Mouse (Mus musculus) CD8-positive naive resting alpha-beta T cell, adult 2 months (primary cell): ENCODE measurements around the gene Pla2g4e.

Experiments
- DNase-seq, 2 experiments: peaks; one replicate each; pipeline ENCODE4 v3.0.0; 2022; ENCODE audit warnings: low read depth in 2 of 2, low spot score in 2 of 2

Gene Pla2g4e

DNA sequence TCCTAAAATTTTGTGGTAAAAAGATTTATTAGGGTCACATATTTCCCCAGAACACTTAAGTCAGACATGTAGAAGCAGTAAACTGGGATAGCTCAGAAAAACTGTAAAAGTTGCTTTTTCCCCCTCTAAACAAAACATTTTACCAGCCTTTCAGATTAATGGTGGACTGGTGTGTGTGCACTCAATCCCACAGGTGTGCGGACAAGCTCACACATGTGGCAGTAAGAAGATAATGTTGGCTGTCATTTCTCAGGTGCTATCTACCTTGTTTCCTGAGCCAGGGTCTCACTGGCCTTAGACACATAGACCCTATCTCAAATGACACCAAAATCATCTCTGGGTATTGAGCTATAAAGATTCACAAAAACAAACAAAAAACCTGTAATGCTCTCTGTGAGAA, 119.7 kb downstream of the Pla2g4e start:
- DNase-seq: no peak

DNA sequence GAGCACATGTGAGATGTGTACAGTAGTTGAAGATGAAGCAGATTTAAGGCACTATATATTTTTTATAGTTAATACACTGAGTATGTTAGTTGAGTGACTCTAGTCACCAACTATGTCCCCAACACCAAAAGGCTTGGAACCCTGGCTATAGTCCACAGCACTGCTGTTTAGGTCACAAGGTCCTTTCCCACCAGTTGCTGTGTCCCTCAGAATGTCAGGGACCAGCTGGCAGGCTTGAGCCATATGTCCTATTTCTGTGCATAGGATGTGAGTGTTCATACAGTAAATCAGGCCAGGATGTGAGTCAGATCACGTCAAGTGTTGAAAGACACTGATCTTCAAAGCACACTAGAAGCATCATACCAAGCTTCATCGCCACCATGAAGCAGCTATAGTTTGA, 120.2 kb downstream of the Pla2g4e start:
- DNase-seq: no peak

DNA sequence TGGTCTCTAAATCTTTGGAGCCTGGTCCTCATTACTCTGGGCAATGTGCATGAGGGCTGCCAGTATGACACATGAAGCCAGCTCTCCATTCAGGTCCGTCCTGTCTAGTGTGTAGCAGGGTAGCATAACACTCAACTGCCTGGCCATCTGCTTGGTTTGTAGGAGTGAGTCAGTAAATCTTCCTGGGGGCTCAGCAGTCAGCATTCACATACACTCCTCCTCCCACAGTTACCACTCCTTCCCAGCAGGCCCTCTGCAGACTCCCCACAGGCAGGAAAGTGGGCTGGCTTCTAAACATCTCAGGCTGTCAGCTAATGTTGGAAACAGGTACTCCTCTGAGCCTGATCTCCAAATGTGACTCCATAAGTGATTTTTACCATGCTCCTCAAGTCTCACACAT, 121.0 kb downstream of the Pla2g4e start:
- no peak for DNase-seq

DNA sequence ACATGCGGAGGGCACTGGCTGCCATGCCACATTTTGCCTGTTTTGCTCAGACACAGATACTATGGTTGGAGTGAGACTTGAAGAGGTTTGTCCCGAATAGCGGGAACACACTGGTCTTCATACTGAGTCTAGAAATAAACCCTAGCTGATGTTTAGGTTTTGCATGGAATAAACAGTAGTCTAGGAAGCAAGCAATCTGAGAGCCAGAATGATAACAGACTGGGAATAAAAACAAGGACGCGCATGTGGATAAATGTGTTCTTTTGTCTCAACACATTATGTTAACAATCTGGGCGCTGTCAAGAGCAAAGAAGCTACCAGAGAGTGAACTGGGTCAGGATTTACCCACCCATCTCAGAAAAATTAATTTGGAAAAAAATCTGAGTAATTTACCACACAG, 122.2 kb downstream of the Pla2g4e start:
- DNase-seq: no peak

DNA sequence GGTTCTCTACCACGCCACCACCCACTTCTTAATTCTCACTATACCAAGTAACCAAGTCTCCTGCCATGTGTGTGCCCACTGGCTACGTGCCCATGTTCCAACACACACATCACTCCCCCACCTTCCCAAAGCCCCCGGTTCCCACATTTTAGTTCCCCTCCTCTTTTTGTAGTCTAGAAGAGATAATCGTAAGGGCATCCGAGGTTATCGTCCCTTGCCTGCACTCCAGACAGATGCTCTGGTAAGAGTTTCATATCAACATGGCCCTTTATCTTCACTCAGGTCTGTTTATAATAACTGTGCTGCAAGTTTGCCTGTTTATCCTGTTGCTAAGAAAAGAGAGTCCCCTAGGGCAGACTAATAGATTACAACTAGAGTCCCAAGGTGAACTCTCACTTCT, 127.8 kb downstream of the Pla2g4e start:
- DNase-seq: no peak
